Mouse (Mus musculus): ENCODE data around the gene Dirc2.

DNA sequence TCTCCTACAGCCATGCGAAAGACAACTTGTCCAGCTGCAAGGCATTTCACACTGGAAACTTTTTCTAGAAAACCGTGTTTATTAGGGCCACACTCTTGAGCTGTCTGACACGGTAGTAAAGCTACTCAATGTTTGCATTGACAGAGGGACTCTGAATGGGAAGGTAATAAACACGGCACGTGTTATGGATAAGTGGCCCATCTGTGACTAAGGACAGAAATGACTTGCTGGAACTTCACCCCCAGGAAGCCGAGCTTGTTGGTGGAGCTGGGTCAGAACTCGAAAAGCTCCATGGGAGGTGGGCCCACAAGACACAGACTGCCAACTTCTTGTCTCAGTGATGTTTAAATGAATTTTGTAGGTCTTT is 20.9 kb downstream of the Dirc2 start:
- TF ChIP-seq CTCF (IDR thresholded peaks at IDR 0.05; ENCODE audit: low read depth) (no peak), EP300 (IDR thresholded peaks at IDR 0.05; ENCODE audit: low read depth) (no peak)
